Mouse (Mus musculus): ENCODE data around the gene S100a9. TPM values are rescaled to one million over a fixed set of nuclear protein-coding genes. Genes with fewer than 3 reads are reported as not detected.

The S100a9 gene
- polyA plus RNA-seq, 1 experiment: 1.4 TPM

DNA sequence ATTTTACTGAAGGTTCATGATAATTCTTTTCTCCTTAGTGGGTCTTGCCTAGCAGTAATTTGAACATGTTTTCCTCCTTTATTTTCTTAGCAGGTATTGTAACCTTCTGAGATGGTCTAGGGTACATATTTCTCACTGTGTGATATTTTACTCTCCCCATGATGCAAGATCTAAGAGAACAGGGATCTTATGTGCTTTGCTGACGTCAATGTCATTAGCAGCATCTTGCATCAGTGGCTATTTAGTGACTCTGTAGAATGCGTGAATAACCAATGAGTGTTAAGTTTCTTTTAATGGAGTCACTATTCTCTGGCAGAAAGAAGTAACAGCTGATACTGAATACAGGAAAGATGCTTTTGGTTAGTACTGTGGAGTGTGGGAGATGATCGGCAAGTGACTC, 11.6 kb downstream of the S100a9 start:
- H3K27me3 ChIP-seq (replicated peaks; ENCODE audit: control insufficient read depth, insufficient read depth, low read length): no peaks in the 10 kb centered on the region
- H3K4me1 ChIP-seq (ENCODE audit: control insufficient read depth, insufficient read depth, low read length): no peaks in the 10 kb centered on the region
- no peak for DNase-seq
- WGBS: 78% methylated on average over 3 of the region's 3 CpGs
- no peaks in the 10 kb centered on the region for H3K36me3 ChIP-seq (ENCODE audit: control insufficient read depth, insufficient read depth, low read length)
- TF ChIP-seq POLR2A (IDR thresholded peaks at IDR 0.05; ENCODE audit: low read depth, low read length): no peak
- TF ChIP-seq CTCF (conservative IDR thresholded peaks at IDR 0.05; ENCODE audit: insufficient read depth, insufficient read length, low read depth, low read length): no peak
- H3K4me3 ChIP-seq (ENCODE audit: insufficient read depth, low read depth, low read length): no peak overlapping the region
- H3K27ac ChIP-seq (ENCODE audit: insufficient read depth, low read depth, low read length): no peak overlapping the region

DNA sequence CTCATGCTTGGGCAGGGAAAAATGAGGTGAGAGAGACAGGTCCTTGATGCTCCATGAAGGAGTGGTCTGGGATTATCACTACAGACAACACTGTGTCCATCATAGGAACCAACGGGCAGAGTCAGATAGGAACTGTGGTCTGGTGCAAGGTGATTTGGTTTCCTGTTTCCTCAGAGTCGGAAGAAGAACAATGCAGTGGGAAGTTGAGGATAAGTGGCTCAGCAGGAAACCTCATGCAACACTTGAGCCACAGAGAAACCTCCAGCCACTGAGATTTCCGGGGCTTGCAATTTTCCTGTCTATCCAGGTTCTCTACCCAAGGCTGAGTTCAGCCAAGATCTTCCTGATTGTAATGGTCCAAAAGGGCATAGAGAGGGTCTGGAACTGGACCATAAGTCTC, 16.9 kb downstream of the S100a9 start:
- H3K27me3 ChIP-seq (replicated peaks; ENCODE audit: control insufficient read depth, insufficient read depth, low read length): no peaks in the 10 kb centered on the region
- TF ChIP-seq POLR2A (IDR thresholded peaks at IDR 0.05; ENCODE audit: low read depth, low read length) (no peak), CTCF (conservative IDR thresholded peaks at IDR 0.05; ENCODE audit: insufficient read depth, insufficient read length, low read depth, low read length) (no peak)
- no peak overlapping the region for H3K27ac ChIP-seq (ENCODE audit: insufficient read depth, low read depth, low read length)
- H3K4me1 ChIP-seq (ENCODE audit: control insufficient read depth, insufficient read depth, low read length): no peaks in the 10 kb centered on the region
- H3K4me3 ChIP-seq (ENCODE audit: insufficient read depth, low read depth, low read length): no peak overlapping the region
- H3K36me3 ChIP-seq (ENCODE audit: control insufficient read depth, insufficient read depth, low read length): no peaks in the 10 kb centered on the region
- DNase-seq: no peak
- WGBS: 66% methylated on average over 3 of the region's 3 CpGs

DNA sequence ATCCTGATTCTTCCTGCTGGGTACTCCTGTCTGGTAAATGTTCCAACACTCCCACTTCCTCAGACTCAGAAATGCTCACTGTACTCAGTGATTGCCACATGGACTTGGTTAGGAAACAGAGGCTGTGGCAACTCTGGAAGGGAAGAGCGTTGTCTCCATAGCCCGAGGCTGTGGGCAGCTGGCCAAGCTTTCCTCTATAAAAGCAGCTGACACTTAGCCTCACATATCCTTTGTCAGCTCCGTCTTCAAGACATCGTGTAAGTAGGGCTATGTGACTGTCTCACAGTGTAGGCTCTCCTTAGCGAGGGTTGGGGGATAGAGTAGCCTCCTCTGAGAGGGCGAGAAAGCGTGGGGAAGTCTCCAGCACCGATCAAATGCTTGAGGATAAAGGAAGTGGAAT, 26.7 kb downstream of the S100a9 start, which contains the start of gene S100a8:
S100a8 (plus strand) TSS at position 133 of the 400 bp plus-strand sequence.
- TF ChIP-seq POLR2A (IDR thresholded peaks at IDR 0.05; ENCODE audit: low read depth, low read length) (no peak), CTCF (conservative IDR thresholded peaks at IDR 0.05; ENCODE audit: insufficient read depth, insufficient read length, low read depth, low read length) (no peak)
- H3K4me3 ChIP-seq (ENCODE audit: insufficient read depth, low read depth, low read length): no peak within 1 kb of the TSS
- no peak within 1 kb of the TSS for H3K27ac ChIP-seq (ENCODE audit: insufficient read depth, low read depth, low read length)
- no peaks in the 10 kb centered on the region for H3K4me1 ChIP-seq (ENCODE audit: control insufficient read depth, insufficient read depth, low read length)
- H3K36me3 ChIP-seq (ENCODE audit: control insufficient read depth, insufficient read depth, low read length): no peaks in the 10 kb centered on the region
- WGBS: 58% methylated on average over 8 of the region's 8 CpGs
- no peaks in the 10 kb centered on the region for H3K27me3 ChIP-seq (replicated peaks; ENCODE audit: control insufficient read depth, insufficient read depth, low read length)
- no peak for DNase-seq

DNA sequence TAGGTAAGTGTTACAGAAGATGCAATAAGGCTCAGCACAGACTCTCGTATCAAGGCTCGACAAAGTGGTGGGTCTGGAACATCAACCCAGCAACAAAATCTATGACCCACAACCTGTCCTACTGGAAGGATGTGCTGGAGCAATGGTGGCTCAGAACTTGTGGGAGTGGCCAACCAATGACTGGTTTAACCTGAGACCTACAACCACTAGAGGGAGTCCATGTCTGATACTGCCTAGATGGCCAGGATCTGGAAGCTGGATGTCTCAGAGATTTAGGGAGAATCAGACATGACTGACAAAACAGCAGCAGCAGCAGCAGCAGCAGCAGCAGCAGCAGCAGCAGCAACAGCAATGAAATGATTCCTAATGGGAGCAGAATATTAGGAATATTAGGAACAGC, 31.3 kb downstream of the S100a9 start:
- no peak overlapping the region for H3K27ac ChIP-seq (ENCODE audit: insufficient read depth, low read depth, low read length)
- no peaks in the 10 kb centered on the region for H3K27me3 ChIP-seq (replicated peaks; ENCODE audit: control insufficient read depth, insufficient read depth, low read length)
- H3K4me3 ChIP-seq (ENCODE audit: insufficient read depth, low read depth, low read length): no peak overlapping the region
- H3K4me1 ChIP-seq (ENCODE audit: control insufficient read depth, insufficient read depth, low read length): no peaks in the 10 kb centered on the region
- WGBS: 82% methylated on average over 2 of the region's 2 CpGs
- peak; percentile 33 for DNase-seq
- peak; percentile 50 for TF ChIP-seq CTCF (conservative IDR thresholded peaks at IDR 0.05; ENCODE audit: insufficient read depth, insufficient read length, low read depth, low read length)
- TF ChIP-seq POLR2A (IDR thresholded peaks at IDR 0.05; ENCODE audit: low read depth, low read length): no peak
- H3K36me3 ChIP-seq (ENCODE audit: control insufficient read depth, insufficient read depth, low read length): no peaks in the 10 kb centered on the region

DNA sequence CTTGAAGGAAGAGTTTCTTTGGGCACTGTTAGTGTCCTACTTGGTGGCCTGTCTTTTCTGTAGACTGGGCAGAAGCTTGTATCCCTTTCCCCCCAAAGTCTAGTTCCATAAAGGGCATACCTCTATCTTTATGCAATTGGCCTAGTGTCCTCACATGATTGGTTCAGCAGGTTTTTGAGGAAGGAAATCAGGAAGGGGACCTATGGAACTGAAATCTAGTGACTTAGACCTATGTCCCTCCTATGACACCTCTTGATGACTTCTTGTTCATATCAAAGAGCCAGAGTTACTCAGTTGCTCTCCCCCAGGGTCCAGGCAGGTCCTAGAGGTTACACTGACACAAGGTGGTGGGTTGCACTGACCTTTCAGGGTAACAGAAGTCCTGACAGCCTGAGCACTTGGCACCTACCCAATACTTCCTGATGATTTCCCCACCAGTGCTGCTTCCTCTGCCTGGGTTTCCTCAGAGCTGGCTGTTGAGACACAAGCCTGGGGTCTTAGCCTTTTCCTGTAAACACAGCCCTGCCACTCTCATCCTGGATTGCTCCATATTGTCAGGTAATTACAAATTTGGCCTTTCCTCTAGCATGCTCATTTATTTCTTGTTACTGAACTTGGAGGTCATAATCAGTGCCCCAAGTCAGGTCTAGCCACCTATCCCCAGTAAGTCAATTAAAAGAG, 36.0 kb downstream of the S100a9 start:
- Histone ChIP-seq H3K27ac (ENCODE audit: insufficient read depth, low read depth, low read length) (no peak overlapping the region), H3K36me3 (ENCODE audit: control insufficient read depth, insufficient read depth, low read length) (no peaks in the 10 kb centered on the region), H3K4me3 (ENCODE audit: insufficient read depth, low read depth, low read length) (no peak overlapping the region), H3K27me3 (replicated peaks; ENCODE audit: control insufficient read depth, insufficient read depth, low read length) (no peaks in the 10 kb centered on the region), H3K4me1 (ENCODE audit: control insufficient read depth, insufficient read depth, low read length) (no peaks in the 10 kb centered on the region)
- no peak for TF ChIP-seq CTCF (conservative IDR thresholded peaks at IDR 0.05; ENCODE audit: insufficient read depth, insufficient read length, low read depth, low read length)
- no peak for TF ChIP-seq POLR2A (IDR thresholded peaks at IDR 0.05; ENCODE audit: low read depth, low read length)
- DNase-seq: no peak

DNA sequence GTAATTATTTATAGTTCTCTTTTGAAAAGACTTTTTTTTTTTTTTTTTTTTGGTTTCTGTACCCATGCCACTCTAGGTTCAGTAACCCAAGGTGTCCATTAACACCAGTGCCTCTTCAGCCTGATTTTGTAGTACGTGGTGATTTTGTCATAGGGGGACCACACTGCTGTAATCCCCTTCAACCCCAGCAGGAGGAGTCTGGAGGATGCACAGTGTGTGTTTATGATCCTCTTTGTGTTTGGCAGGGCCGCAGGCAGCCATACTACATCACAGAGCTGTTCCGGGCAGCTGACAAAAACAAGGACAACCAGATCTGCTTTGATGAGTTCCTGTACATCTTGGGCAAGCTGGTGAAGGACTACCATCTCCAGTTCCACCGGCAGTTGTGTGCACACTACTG, 38.1 kb downstream of the S100a9 start:
- TF ChIP-seq CTCF (conservative IDR thresholded peaks at IDR 0.05; ENCODE audit: insufficient read depth, insufficient read length, low read depth, low read length) (0 out of 2 replicates have a peak, but pooled peaks have one; percentile 7), POLR2A (IDR thresholded peaks at IDR 0.05; ENCODE audit: low read depth, low read length) (no peak)
- 75% methylated on average over 4 of the region's 4 CpGs for WGBS
- Histone ChIP-seq H3K27ac (ENCODE audit: insufficient read depth, low read depth, low read length) (no peak overlapping the region), H3K27me3 (replicated peaks; ENCODE audit: control insufficient read depth, insufficient read depth, low read length) (no peaks in the 10 kb centered on the region), H3K4me1 (ENCODE audit: control insufficient read depth, insufficient read depth, low read length) (no peaks in the 10 kb centered on the region), H3K36me3 (ENCODE audit: control insufficient read depth, insufficient read depth, low read length) (no peaks in the 10 kb centered on the region), H3K4me3 (ENCODE audit: insufficient read depth, low read depth, low read length) (no peak overlapping the region)
- DNase-seq: no peak

DNA sequence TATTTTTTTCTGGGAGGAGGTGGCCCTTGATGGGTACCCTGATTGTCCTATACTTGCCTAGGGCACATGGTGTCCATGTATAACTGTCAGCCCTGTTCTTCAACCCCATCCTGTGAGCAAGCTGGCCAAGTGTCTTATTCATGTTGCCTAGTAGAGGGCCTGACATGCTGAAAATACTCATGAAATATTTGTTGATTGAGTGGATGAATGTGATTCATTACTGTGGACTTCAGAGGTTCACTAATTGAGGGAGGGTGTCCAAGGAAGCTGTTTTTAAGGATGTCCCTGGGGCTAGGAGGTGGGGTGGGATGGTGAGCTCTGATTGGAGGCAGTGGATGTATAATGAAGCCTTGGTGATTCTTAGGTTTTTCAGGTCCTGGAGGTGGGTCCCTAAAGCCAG, 41.8 kb downstream of the S100a9 start, which contains the start of gene S100a7a:
S100a7a (plus strand) TSS at position 301 of the 400 bp plus-strand sequence.
- TF ChIP-seq POLR2A (IDR thresholded peaks at IDR 0.05; ENCODE audit: low read depth, low read length) (no peak), CTCF (conservative IDR thresholded peaks at IDR 0.05; ENCODE audit: insufficient read depth, insufficient read length, low read depth, low read length) (no peak)
- H3K4me1 ChIP-seq (ENCODE audit: control insufficient read depth, insufficient read depth, low read length): no peaks in the 10 kb centered on the region
- no peak within 1 kb of the TSS for H3K27ac ChIP-seq (ENCODE audit: insufficient read depth, low read depth, low read length)
- no peak within 1 kb of the TSS for H3K4me3 ChIP-seq (ENCODE audit: insufficient read depth, low read depth, low read length)
- no peaks in the 10 kb centered on the region for H3K36me3 ChIP-seq (ENCODE audit: control insufficient read depth, insufficient read depth, low read length)
- no peaks in the 10 kb centered on the region for H3K27me3 ChIP-seq (replicated peaks; ENCODE audit: control insufficient read depth, insufficient read depth, low read length)
- no peak for DNase-seq

Measured in kidney, adult 2 months (tissue).